Mouse (Mus musculus) embryo, embryonic 10.5 days (tissue): ENCODE measurements around the gene Rbm8a.
"Not testable (repeated sequence)": the region's sequence is repeated elsewhere in the genome, so short reads cannot be mapped to it uniquely, and the experiment has no call there.

ENCODE experiments used
- DNase-seq: peaks from one replicate; pipeline ENCODE4 v3.0.0-alpha.2; 2015; ENCODE audit warnings: low spot score

Gene Rbm8a

GRCm38 (mm10) chr3:96603311-96603710 is 26.4 kb upstream of the Rbm8a start:
- DNase-seq, result no peak

GRCm38 (mm10) chr3:96606007-96606406 is 23.7 kb upstream of the Rbm8a start:
- not testable (repeated sequence) for DNase-seq

- no peak for DNase-seq
These were observed 23.1 kb upstream of the Rbm8a start for GRCm38 (mm10) chr3:96606618-96607017.

GRCm38 (mm10) chr3:96617941-96618340 is 11.8 kb upstream of the Rbm8a start:
- DNase-seq, result no peak

GRCm38 (mm10) chr3:96623201-96623600 is 6.5 kb upstream of the Rbm8a start:
- DNase-seq, result no peak

- no peak for DNase-seq
These were observed 2.3 kb downstream of the Rbm8a start for GRCm38 (mm10) chr3:96632058-96632457.

- DNase-seq, result no peak
These were observed 4.3 kb downstream of the Rbm8a start for GRCm38 (mm10) chr3:96634015-96634414.

- peak; percentile 86 for DNase-seq
These were observed 5.5 kb downstream of the Rbm8a start, which contains the start of the genes Pex11b and Gm42957 for GRCm38 (mm10) chr3:96634928-96635879. TSS of gene Pex11b (plus strand) at chr3:96635376. TSS of gene Gm42957 (plus strand) at chr3:96635474.

GRCm38 (mm10) chr3:96635906-96636305 is 6.2 kb downstream of the Rbm8a start:
- peak; percentile 22 for DNase-seq

GRCm38 (mm10) chr3:96636448-96636847 is 6.7 kb downstream of the Rbm8a start:
- no peak for DNase-seq

- DNase-seq, result peak; percentile 81
These were observed 9.5 kb downstream of the Rbm8a start for GRCm38 (mm10) chr3:96639219-96639618.

GRCm38 (mm10) chr3:96645018-96645649 is 15.4 kb downstream of the Rbm8a start, which contains the start of gene Itga10:
TSS of gene Itga10 (plus strand) at chr3:96645584.
- DNase-seq, result peak; percentile 68

- no peak for DNase-seq
These were observed 17.6 kb downstream of the Rbm8a start for GRCm38 (mm10) chr3:96647365-96647764.

GRCm38 (mm10) chr3:96660901-96661300 is 31.2 kb downstream of the Rbm8a start:
- no peak for DNase-seq

- no peak for DNase-seq
These were observed 33.1 kb downstream of the Rbm8a start for GRCm38 (mm10) chr3:96662731-96663316.

GRCm38 (mm10) chr3:96663432-96664239 is 33.9 kb downstream of the Rbm8a start:
- DNase-seq, result peak; percentile 94

GRCm38 (mm10) chr3:96665732-96666363 is 36.1 kb downstream of the Rbm8a start:
- not testable (repeated sequence) for DNase-seq

GRCm38 (mm10) chr3:96666916-96667315 is 37.2 kb downstream of the Rbm8a start:
- no peak for DNase-seq

GRCm38 (mm10) chr3:96667316-96667715 is 37.6 kb downstream of the Rbm8a start:
- DNase-seq, result peak; percentile 39

- no peak for DNase-seq
These were observed 38.8 kb downstream of the Rbm8a start for GRCm38 (mm10) chr3:96668424-96669067.
